Mouse (Mus musculus): ENCODE measurements around the gene 1110008P14Rik.

The 1110008P14Rik gene

DNA sequence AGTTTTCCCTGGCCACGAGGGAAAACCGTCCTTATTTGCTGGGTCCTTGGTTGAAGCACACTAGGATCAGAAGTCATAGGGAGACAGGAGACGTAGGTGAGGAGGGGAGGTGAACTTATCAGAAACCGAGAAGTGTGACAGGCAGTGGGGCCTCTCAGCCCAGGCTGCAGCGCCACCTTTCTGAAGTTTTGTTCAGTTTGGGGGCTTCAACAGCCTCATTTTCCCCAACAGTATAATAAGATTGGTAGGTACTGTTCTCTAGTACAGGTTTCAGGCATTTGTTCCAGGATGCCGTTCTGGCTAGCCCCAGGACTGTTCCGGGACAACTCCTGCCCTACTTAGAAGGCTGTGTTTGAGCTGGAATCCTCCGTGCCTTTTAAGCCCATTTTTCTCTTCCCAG is 13.2 kb upstream of the 1110008P14Rik start:
- Histone ChIP-seq H3K27me3 (ENCODE audit: control insufficient read depth, insufficient read depth, low read length, poor library complexity, severe bottlenecking) (no peaks in the 10 kb centered on the region), H3K36me3 (ENCODE audit: control insufficient read depth, insufficient read depth, low read length, poor library complexity, severe bottlenecking) (no peaks in the 10 kb centered on the region)
- peak; percentile 43 for DNase-seq (ENCODE audit: low read depth, low spot score)

DNA sequence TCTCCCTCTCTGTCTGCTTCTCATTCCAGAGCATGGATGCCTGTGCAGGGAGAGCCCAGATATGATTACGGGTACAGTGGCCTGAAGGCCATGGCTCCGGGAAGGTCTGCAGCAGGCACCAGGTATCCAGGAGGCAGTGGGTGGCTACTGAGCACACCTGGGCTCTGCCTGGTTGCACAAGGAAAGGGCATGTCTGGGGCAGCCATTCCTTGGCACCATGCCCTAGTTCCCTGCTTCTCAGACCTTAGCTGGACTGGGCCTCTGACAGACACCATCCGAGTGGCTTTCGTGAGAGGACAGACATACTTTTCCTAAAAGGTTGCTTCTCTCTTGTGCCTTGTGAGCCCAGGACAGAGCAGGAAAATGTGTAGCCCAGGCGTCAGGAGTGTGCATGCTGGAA is 10.3 kb upstream of the 1110008P14Rik start:
- Histone ChIP-seq H3K27me3 (ENCODE audit: control insufficient read depth, insufficient read depth, low read length, poor library complexity, severe bottlenecking) (no peaks in the 10 kb centered on the region), H3K36me3 (ENCODE audit: control insufficient read depth, insufficient read depth, low read length, poor library complexity, severe bottlenecking) (no peaks in the 10 kb centered on the region)
- DNase-seq (ENCODE audit: low read depth, low spot score) = no peak

DNA sequence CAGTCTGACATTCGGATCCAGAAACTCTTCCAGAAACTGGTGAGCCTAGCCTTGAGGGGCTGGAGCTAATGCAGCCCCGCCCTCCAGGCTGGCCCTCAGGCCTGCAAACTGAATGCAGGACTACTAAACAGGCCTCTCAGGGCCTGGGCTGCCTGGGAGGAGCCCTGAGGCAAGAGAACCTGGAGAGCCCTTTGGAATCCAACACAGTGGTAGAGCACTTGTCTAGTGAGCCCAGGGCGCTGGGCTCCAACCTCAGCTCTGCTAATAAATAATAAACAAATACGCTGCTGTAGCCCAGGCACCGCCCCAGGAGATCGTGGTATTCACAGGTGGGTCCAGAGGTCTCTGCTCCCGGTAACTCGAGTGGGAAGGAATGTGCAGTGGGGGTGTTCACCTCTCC is 9.1 kb upstream of the 1110008P14Rik start:
- no peak for DNase-seq (ENCODE audit: low read depth, low spot score)
- H3K36me3 ChIP-seq (ENCODE audit: control insufficient read depth, insufficient read depth, low read length, poor library complexity, severe bottlenecking) = no peaks in the 10 kb centered on the region
- H3K27me3 ChIP-seq (ENCODE audit: control insufficient read depth, insufficient read depth, low read length, poor library complexity, severe bottlenecking) = no peaks in the 10 kb centered on the region

DNA sequence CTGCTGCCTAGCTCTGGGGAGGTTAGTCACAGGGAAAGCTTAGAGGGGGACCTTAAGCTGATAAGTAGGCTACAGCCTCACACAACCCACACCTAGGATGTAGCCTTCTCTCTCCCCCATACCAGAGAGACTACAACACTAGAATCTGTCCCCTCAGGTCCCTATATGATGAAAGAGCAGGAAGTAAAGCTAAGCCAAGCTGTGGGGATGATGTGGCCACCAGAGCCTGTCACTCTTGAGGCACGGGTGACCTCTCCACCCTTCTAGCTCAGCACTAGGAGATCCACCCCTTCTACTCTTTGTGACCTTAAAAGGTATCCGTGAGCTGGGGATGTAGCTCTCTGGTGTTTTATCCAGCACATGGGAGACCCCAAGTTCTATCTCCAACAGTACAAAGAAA is 7.4 kb upstream of the 1110008P14Rik start:
- no peak for DNase-seq (ENCODE audit: low read depth, low spot score)
- Histone ChIP-seq H3K36me3 (ENCODE audit: control insufficient read depth, insufficient read depth, low read length, poor library complexity, severe bottlenecking) (no peaks in the 10 kb centered on the region), H3K27me3 (ENCODE audit: control insufficient read depth, insufficient read depth, low read length, poor library complexity, severe bottlenecking) (no peaks in the 10 kb centered on the region)

DNA sequence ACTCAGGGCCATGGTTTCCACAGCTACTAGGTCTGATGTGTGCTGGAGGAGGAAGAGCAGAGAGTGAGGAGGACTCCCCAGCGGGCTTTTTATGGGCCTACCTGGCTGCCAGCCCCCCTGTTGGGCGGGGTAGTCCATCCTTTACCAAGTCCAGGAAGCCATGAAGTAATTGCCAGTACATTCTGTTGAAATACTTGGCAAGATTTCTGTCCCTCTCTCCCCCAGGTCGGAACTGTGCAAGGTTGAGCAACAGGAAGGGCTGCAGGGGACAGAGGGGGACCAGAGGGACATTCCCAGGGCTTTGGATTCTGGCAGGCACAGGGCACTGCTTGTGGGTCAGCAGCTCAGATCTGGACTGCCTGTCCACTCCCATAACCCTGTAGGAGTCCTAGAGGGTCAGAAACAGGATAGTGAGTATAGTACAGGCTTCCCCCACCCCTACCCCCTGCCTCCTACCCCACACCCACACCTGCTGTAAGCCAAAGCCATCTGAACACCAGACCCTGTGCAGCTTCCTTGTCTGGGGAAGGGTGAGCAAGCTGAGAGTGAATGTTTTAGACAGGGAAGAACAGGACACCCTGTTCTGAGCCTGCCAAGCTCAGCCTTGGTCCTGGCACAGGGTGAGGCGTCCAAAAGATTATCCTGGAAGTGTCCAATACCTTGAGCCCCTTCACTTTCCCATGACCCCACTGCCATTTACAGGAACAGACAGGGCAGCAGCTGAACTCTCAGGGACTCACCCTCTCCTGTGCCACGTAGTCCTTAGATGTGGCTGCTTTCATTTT is 6.2 kb upstream of the 1110008P14Rik start, which contains the start of gene Lcn2:
TSS of gene Lcn2 (minus strand) at position 547 of the 785 bp plus-strand sequence.
- no peak for DNase-seq (ENCODE audit: low read depth, low spot score)
- H3K27me3 ChIP-seq (ENCODE audit: control insufficient read depth, insufficient read depth, low read length, poor library complexity, severe bottlenecking) = no peaks in the 10 kb centered on the region
- H3K36me3 ChIP-seq (ENCODE audit: control insufficient read depth, insufficient read depth, low read length, poor library complexity, severe bottlenecking) = no peaks in the 10 kb centered on the region

DNA sequence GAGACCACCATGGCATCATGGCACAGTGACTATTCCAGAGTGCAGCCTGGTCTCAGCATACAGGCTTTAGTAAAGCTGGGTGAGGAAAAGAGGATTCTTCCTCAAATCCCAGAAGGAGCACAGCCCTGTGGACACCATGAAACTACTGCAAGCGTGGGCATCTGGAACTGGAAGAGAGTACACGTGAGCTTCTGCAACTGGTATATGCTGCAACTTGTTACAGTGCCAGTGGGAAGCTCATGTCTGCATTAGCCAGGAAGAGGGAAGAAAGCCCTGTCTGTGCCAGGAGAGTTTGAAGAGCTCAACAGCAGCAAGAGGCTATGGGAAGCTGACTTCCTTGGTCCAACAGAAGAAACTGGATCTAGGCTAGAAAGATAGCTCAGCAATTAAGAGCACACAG is 951 bp upstream of the 1110008P14Rik start:
- H3K36me3 ChIP-seq (ENCODE audit: control insufficient read depth, insufficient read depth, low read length, poor library complexity, severe bottlenecking) = no peaks in the 10 kb centered on the region; the same call in 1 of the 2 replicates
- no peak for DNase-seq (ENCODE audit: low read depth, low spot score)
- no peaks in the 10 kb centered on the region for H3K27me3 ChIP-seq (ENCODE audit: control insufficient read depth, insufficient read depth, low read length, poor library complexity, severe bottlenecking)

DNA sequence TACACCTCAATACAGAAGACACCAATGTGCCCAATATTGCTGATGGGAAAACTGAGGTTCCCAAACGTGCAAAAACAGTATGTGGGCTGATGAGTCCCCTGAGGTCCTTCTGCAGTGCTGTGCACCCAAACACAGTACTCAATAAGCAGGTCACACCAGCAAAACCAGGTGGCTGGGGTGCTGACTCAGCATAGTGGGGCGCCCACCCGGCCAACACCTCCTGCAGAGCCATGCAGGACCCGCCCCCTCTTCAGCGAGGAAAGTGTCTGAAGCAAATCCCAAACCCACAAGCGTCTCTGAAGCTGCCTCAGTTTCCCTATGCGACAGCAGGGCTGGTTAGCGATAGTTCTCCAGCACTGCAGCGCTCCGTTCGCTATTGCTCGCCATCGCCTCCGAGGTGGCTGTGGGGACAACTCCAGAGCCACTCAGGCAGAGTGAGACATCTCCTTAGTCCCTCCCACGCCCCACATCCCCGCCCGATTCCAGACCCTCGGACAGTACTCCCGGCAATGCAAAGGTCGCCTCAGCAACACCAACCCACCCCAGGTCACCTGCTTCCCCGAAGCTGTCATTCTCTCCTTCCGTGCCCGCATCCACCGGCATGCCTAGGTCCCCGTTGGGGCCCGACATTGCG is 480 bp downstream of the 1110008P14Rik start:
- DNase-seq (ENCODE audit: low read depth, low spot score) = no peak
- Histone ChIP-seq H3K27me3 (ENCODE audit: control insufficient read depth, insufficient read depth, low read length, poor library complexity, severe bottlenecking) (no peaks in the 10 kb centered on the region), H3K36me3 (ENCODE audit: control insufficient read depth, insufficient read depth, low read length, poor library complexity, severe bottlenecking) (peaks cover 2% of the 10 kb centered on the region)

DNA sequence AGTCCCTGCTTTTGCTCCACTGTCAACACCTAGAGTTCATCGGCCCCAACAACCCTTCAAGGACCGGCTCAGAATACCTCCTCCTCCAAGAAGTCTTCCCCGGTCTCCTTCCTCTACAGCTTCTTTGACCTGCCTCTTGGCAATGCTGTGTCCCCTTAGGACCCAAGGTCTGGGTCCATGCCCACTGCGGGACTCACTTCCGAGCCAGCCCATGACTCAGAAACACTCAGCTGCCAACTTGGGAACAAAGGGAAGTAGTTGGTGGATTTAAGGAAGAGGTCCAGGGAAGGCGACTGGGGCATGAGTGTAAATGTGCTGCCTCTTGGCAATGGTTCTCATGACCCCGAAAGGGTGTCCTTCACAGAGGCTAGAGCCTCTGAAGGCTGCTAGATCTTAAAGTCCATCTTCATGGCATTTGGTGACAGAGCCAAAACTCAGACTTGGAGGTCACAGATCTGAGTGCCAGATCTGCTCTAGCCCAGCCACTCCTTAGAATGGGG is 1.7 kb downstream of the 1110008P14Rik start:
- H3K27me3 ChIP-seq (ENCODE audit: control insufficient read depth, insufficient read depth, low read length, poor library complexity, severe bottlenecking) = no peaks in the 10 kb centered on the region
- H3K36me3 ChIP-seq (ENCODE audit: control insufficient read depth, insufficient read depth, low read length, poor library complexity, severe bottlenecking) = peaks cover 2% of the 10 kb centered on the region
- no peak for DNase-seq (ENCODE audit: low read depth, low spot score)

DNA sequence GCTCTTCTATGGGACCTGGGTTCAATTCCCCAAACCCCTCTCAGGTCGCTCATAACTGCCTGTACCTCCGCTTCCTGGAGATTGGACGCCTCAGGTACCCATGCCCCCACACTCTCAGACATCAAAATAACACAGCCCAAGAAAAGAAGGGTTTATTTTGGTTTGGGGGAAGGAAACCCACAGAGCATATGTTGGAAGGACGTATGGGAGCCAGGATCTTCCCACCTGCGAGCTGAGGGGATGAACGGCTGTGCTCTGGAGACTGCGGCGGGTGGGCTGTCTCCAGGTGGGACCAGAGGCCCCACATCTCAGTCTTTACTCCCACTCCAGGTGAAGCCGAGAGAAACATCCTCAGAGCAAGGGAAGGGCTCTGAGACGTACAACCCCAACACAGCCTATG is 4.8 kb downstream of the 1110008P14Rik start:
- H3K36me3 ChIP-seq (ENCODE audit: control insufficient read depth, insufficient read depth, low read length, poor library complexity, severe bottlenecking) = peaks cover 7% of the 10 kb centered on the region
- no peak for DNase-seq (ENCODE audit: low read depth, low spot score)
- no peaks in the 10 kb centered on the region for H3K27me3 ChIP-seq (ENCODE audit: control insufficient read depth, insufficient read depth, low read length, poor library complexity, severe bottlenecking)

DNA sequence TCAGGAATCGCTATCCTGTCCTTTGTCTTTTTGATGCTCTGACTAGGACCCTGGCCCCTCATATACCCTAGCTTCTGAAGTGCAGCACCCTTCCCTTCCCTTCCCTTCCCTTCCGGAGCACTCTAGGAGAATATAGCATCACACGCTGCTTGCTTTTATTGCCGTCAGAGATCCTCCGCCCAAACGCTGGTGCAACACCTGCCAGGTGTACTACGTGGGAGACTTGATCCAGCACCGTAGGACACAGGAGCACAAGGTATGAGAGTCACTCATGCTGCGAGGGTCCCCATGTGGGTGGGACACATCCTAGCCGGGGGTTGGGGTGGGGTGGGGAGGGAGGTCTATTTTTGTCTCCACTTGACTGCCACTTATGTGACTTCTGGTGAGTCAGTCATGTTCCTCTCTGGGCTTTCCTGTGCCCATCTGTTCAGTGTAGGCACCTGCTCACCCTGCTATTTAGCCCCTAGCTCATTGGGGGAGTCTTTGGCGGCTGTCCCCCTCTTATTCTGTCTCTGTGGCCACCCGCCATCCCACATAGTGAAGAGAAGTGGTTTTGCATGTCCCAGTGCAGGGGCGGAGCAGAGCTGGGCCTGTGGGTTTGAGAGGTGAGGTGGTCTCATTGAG is 6.3 kb downstream of the 1110008P14Rik start:
- Histone ChIP-seq H3K36me3 (ENCODE audit: control insufficient read depth, insufficient read depth, low read length, poor library complexity, severe bottlenecking) (peaks cover 13% of the 10 kb centered on the region), H3K27me3 (ENCODE audit: control insufficient read depth, insufficient read depth, low read length, poor library complexity, severe bottlenecking) (no peaks in the 10 kb centered on the region)
- no peak for DNase-seq (ENCODE audit: low read depth, low spot score)

DNA sequence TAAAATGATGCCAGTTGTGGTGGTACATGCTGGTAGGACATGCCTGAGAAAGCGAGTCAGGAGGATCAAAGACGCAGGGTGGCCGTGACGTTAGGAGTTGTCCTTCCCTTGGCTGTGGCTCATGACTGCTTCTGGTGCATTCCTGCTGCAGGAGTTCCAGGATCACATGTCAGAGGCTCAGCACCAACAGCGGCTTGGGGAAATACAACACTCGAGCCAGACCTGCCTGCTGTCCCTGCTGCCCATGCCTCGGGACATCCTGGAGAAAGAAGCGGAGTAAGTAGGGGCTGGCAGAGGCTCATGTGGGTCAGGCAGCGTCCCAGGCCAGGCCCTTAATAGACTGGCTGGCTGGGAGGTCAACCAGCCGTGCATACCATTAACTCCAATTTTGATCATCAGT is 7.5 kb downstream of the 1110008P14Rik start:
- Histone ChIP-seq H3K36me3 (ENCODE audit: control insufficient read depth, insufficient read depth, low read length, poor library complexity, severe bottlenecking) (peaks cover 19% of the 10 kb centered on the region), H3K27me3 (ENCODE audit: control insufficient read depth, insufficient read depth, low read length, poor library complexity, severe bottlenecking) (no peaks in the 10 kb centered on the region)
- no peak for DNase-seq (ENCODE audit: low read depth, low spot score)

DNA sequence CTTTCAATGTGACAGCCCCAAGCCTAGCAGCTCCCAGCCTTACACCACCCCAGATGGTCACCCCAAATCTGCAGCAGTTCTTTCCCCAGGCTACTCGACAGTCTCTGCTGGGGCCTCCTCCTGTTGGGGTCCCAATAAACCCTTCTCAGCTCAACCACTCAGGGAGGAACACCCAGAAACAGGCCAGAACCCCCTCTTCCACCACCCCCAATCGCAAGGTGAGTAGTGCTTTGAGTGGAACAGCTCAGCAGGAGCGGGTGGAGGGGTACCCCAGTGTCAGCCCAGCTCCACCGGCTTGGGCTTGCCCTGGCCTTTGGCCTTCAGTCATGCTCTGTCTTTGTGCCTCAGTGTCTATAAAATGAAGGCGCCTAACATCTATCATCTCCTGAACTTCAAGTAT is 14.4 kb downstream of the 1110008P14Rik start:
- peaks cover 14% of the 10 kb centered on the region for H3K36me3 ChIP-seq (ENCODE audit: control insufficient read depth, insufficient read depth, low read length, poor library complexity, severe bottlenecking)
- DNase-seq (ENCODE audit: low read depth, low spot score) = no peak
- no peaks in the 10 kb centered on the region for H3K27me3 ChIP-seq (ENCODE audit: control insufficient read depth, insufficient read depth, low read length, poor library complexity, severe bottlenecking)

DNA sequence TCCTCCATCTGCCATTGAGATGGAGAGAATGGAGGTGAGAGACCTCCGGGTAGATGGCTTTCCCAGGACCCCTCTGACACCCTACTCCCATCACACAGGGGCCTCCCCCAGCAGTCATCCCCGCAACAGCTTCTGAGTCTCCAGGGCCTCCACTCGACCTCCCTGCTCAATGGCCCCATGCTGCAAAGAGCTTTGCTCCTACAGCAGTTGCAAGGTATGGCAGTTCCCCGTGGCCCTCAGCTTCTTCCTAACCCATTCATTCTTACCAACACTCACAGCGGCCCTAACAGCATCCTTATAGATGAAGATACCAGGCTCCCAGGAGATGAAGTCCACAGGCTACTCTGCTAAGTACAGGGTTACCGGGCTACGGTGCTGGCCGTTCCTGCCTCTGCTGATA is 17.6 kb downstream of the 1110008P14Rik start:
- no peak for DNase-seq (ENCODE audit: low read depth, low spot score)
- no peaks in the 10 kb centered on the region for H3K27me3 ChIP-seq (ENCODE audit: control insufficient read depth, insufficient read depth, low read length, poor library complexity, severe bottlenecking)
- peaks cover 1% of the 10 kb centered on the region for H3K36me3 ChIP-seq (ENCODE audit: control insufficient read depth, insufficient read depth, low read length, poor library complexity, severe bottlenecking)

DNA sequence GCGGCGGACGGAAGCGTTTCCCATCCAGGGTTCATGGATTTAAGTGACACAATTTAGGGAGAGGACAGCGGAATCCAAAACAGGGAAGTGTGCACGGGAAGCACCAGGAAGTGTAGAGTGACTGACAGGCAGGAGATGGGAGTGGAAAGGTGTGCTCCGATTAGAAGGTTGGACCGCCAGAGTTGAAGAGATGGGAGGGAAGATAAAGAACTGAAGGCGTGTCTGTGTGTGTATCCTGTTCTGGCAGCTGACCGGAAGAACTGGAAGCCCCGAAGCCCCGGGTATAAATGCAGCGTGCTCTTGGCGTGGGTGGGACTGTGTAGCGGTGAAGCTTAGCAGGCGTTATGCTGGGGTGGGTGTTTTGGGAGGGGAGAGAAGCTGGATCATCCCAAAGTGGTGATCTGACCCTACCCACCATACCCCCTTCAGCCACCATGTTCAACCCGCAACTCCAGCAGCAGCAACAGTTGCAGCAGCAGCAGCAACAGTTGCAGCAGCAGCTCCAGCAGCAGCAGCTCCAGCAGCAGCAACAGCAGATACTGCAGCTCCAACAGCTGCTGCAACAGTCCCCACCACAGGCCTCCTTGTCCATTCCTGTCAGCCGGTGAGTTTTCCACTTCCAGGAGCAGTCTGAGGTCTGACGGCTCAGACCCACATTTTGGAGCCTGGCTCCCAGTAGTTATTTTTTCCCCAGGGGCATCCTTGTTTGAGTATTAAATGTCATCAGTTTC is 18.2 kb downstream of the 1110008P14Rik start:
- H3K36me3 ChIP-seq (ENCODE audit: control insufficient read depth, insufficient read depth, low read length, poor library complexity, severe bottlenecking) = peaks cover 1% of the 10 kb centered on the region
- H3K27me3 ChIP-seq (ENCODE audit: control insufficient read depth, insufficient read depth, low read length, poor library complexity, severe bottlenecking) = no peaks in the 10 kb centered on the region
- peak; percentile 46 for DNase-seq (ENCODE audit: low read depth, low spot score)

All from splenic B cell, adult 2 months (primary cell).